Mouse (Mus musculus) layer of hippocampus, adult 6 months (tissue): Measurements from ENCODE around the gene Pabpc6. TPM values are rescaled to one million over a fixed set of nuclear protein-coding genes. Genes with fewer than 3 reads are reported as not detected.

Experiments
- long read RNA-seq, 2 experiments: library from polyadenylated mRNA; unstranded; transcript quantifications; one replicate each; pipeline ENCODE4 v2.0.0; 2019 to 2020
- polyA plus RNA-seq: library from polyadenylated mRNA; unstranded; fragments of <200 nt; fragmentation: Nextera tagmentation; gene quantifications from 2 replicates; pipeline ENCODE4 v1.2.3, GENCODE M21; 2021

Gene Pabpc6
- not detected in 2 replicates for polyA plus RNA-seq
- long read RNA-seq, experiment 1, result 0 reads
- long read RNA-seq, experiment 2, result 0 reads

GRCm38 (mm10) chr17:9669283-9669905 lies at the start of gene Pabpc6:
Gene Pabpc6, minus strand, starts transcription at chr17:9669717.

Other genes starting within 250 kb of the Pabpc6 start
- gene Gm17728, start 247.7 kb downstream of the Pabpc6 start, polyA plus RNA-seq, result not detected in 2 replicates